Mouse (Mus musculus) left cerebral cortex, postnatal 36 days (tissue): ENCODE measurements at regions not wholly inside any gene's neighbourhood (a gene's known extent, or its start where the extent isn't known, plus 50 kb on each side); places are given as distances from the start of the nearest gene placed in this dataset.

ENCODE experiments used
- DNase-seq, 2 experiments: peaks; one replicate each; pipeline ENCODE4 v3.0.0; 2021 to 2022; ENCODE audit warnings: low spot score in 2 of 2, mixed read lengths in 1 of 2
- intact Hi-C: fragments of 180-260 bp; cut with DNase I; formaldehyde crosslinking; loops from one replicate; pipeline ENCODE4 v1.15.1; 2025

DNA sequence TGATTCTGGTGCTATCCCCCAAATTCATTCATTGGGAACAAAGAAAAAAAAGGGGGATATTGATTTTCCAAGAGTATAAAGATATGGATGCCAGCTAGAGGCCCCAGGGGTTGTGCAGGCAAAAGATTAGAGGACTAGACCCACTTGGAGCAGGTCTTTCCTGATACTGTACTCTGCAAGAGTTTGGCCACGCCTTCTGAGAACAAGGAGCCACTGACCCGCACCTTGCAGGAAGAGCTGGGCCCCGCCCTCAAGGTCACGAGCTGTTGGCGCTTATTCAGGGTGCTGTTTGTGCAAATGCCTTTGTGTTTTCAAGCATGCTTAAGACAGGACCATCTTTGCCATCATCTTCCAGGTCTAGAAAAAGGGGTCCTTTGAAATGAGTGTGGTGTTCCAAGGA is 54.5 kb upstream of the Slc7a1 start:
- no peak for DNase-seq
- intact Hi-C loops, result loop anchor here (5.0 kb wide), 2 partner anchors 52 to 338 kb away; no protein-coding TSS in a partner anchor

DNA sequence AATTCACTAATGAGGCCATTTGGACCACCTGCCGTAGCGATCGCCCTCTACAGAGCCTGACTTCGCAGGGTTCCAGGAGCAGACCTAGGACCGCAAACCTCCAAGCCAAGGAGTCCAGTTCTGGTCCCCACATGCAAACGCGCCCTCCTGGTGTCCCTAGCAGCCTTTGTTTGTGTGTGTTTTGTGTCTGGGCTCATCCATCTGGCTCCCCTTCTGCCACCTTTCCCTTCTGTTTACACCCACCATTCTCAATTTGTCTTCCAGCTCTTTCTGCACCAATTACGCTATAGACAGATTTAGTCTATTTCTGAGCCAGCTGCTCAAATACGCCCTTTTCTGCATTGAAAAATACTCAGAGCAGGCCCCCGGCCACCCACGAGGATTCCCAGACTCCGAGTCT is 54.1 kb upstream of the Slc7a1 start:
- intact Hi-C loops, result loop anchor here (2.0 to 5.0 kb wide), 3 partner anchors 51 to 339 kb away; no protein-coding TSS in a partner anchor
- DNase-seq, result peak; percentile 46 to 55

DNA sequence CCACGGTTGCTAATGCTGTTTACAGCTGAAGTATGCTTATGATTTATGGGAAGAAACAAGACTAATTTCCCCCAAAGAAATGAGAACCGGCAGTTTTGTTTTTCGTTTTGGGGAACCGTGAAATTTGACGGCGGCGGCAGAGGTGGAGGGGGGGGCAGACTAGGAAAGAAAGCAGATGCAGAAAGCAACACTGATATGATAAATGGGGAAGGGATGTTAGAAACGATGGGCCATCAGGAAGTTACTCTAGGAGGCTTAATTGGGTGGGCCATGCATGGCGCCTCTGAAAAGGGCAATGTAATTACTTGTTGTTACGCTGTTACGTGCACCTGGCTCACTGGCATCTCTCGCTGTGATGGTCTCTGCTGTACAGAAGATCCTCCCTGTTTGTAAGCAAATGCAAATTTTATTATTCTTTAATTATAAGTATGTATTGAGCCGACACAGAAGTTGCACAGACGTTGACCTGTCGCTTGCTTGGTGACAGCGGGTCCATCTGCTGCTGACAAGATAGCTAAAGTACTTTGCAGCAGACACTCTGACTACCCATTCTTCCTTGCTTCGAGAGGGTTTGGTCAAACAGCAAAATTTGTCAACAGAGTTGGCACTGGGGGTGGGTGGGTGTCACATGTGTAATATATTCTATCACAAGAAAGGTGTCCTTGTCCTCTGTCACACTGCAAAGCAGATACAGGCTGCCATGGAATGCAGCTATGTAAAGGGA is 53.4 kb upstream of the Slc7a1 start:
- no peak for DNase-seq
- intact Hi-C loops, result loop anchor here (2.0 to 5.0 kb wide), 3 partner anchors 51 to 339 kb away; no protein-coding TSS in a partner anchor

DNA sequence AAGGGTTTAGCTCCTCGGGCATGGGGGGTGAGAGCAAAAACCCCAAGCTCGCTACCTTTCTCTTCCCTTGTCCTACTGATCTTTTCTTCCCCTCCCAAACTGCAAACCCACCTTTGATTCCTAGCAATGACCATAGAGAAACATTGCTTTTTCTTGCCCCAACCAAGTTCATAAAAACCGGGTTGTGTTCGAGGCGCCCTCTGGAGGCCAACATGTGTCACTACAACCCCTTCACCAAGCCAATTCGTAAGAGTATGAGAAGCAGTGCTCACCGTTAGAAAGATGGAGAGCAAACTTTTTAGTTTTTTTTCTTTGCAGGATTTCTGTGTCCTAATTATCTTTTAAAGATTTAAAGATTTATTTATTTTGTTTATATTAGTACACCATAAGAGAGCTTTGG is 52.1 kb upstream of the Slc7a1 start:
- intact Hi-C loops, result loop anchor here (1.0 to 5.0 kb wide), 4 partner anchors 50 to 340 kb away; no protein-coding TSS in a partner anchor
- DNase-seq, result peak; percentile 25 to 32

DNA sequence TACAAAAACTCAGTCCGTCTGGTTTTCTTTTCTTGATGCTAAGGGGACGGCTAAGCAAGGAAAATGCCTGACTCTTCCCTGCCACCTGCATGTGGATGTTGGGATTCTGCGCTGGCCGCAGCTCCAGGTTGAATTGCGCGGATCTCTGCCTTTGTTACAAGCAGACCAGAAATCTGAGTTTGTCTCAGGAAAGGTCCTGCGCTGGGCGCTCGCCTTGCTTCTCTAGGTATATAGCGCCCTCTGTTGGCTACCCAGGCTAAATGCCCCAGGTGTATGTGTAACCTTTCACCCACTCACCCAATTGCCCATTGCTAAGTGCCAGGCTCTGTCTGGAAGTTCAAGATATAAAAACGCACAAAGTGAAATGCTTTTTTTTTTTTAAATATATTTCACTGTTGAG is 51.2 kb upstream of the Slc7a1 start:
- peak; percentile 37 to 43 for DNase-seq
- intact Hi-C loops, result loop anchor here (1.0 to 5.0 kb wide), 3 partner anchors 49 to 341 kb away; no protein-coding TSS in a partner anchor
